ENCODE assay signal across 8 mouse cellular contexts in the genomic region with DNA sequence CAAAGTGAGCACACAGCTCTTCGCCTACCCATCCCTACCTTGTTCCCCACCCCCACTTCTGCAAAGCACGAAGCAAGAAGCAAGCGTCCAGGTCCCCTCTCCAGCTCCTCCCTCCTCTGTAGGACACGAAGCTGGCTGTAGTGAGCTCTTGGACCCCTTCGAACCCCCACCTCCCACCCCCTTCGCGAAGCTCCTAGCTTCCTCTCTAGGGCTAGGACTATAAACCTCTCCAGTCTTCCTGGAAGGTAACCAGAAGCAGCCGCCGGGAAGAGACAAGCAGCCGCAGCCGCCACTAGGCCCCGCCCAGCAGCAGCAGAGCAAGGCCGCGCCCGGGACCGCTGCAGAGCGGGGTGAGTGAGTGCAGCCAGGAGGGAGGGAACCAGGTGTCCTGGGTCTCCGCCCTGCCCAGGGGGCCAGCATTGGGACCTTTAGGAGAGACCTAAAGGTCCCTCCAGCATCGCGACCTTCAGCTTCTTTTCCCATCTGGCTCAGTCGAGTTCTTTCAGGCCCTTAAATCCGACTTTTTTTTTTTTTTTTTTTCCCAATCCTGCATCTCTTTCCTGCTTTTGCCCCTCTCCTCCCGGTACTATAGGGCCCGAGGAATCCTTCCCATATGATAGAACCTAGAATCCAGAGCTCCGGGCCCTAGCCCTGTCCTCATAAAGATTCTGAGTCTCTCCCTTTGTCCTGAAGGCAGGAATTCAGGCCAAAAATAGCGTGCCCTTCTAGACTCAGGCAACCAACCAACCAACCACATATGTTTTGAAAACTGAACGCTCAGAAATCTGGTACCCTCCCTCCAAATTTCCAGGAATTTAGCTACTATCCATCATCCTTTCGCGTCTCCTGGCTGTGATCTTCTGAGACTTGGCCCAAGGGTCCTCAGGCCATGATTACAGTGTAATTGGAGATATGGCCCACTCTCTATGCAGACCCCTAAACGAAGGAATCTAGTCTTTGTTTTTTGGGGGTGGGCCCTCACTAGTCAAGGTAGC. TPM values are rescaled to one million over a fixed set of nuclear protein-coding genes. Genes with fewer than 3 reads are reported as not detected.
A peak's percentile ranks its signal among the peaks of the same experiment; 100 is the strongest.
DNase-seq lines count a peak whose midpoint lies in the region; ATAC-seq lines count a peak whose summit lies in the region.

Myadm (plus strand) TSS at position 105 of the 995 bp plus-strand sequence.
Prkcg (plus strand) TSS at position 204 of the 995 bp plus-strand sequence.

- ATAC-seq in activated CD4-positive, CD25-positive, alpha-beta regulatory T cell, adult 4 months: peak; percentile 56
- ATAC-seq in megakaryocyte progenitor cell, adult 5-6 weeks (replicated peaks; ENCODE audit: poor library complexity): peak; percentile 63

- peak; percentile 85 to 89 for DNase-seq in cerebellum, postnatal 25 days
- peak; percentile 84 for DNase-seq in gastrocnemius, postnatal 14 days
- DNase-seq in induced T-regulatory cell, adult 2 months (ENCODE audit: low read depth): peak; percentile 78
- DNase-seq in left cerebral cortex, postnatal 25 days (ENCODE audit: low spot score in 2 of 2): peak; percentile 77 to 80
- peak; percentile 77 for DNase-seq in right cerebral cortex, postnatal 25 days
- DNase-seq in urinary bladder, postnatal 4 days (ENCODE audit: low spot score in 2 of 2): peak; percentile 78 to 85

- intact Hi-C loops in gastrocnemius, postnatal 14 days (cut with DNase I; ENCODE audit: low total_unique reads): no loop called here
- intact Hi-C loops in left cerebral cortex, postnatal 25 days (cut with DNase I): no loop called here

RNA-seq across cellular contexts. Expression of gene Myadm, which starts in this region (rescaled TPM):
- polyA plus RNA-seq in activated CD4-positive, CD25-positive, alpha-beta regulatory T cell, adult 4 months (2017; shearing (Covaris generic)): 10 to 100 TPM in 1 of 2 experiments, 1 to 10 TPM in 1; 4.1 to 10.4 TPM
- total RNA-seq in gastrocnemius, postnatal 14 days (2021): 10 to 100 TPM; 65.0 to 76.7 TPM
- 10 to 100 TPM; 68.0 to 83.2 TPM for total RNA-seq in left cerebral cortex, postnatal 25 days (2021)
- total RNA-seq in megakaryocyte progenitor cell, adult 5-6 weeks (2015): 12.8 and 13.8 TPM in 2 replicates
- 3.2 and 3.7 TPM in 2 replicates for total RNA-seq in megakaryocyte progenitor cell, adult 5-6 weeks (2017)

RNA-seq across cellular contexts. Expression of gene Prkcg, which starts in this region (rescaled TPM):
- polyA plus RNA-seq in activated CD4-positive, CD25-positive, alpha-beta regulatory T cell, adult 4 months (2017; shearing (Covaris generic)): not detected
- 1 to 10 TPM; 2.1 to 2.3 TPM for total RNA-seq in gastrocnemius, postnatal 14 days (2021)
- total RNA-seq in left cerebral cortex, postnatal 25 days (2021): 100 to 1,000 TPM; 265 to 294 TPM
- 0.10 and 0.32 TPM in 2 replicates for total RNA-seq in megakaryocyte progenitor cell, adult 5-6 weeks (2015)
- total RNA-seq in megakaryocyte progenitor cell, adult 5-6 weeks (2017): not detected in 2 replicates

Comparison
In these comparisons a context has a peak if more than half of its experiments do, and no peak if none do; other contexts are left out.
1. Peak in every context shown above with its lines: DNase-seq and ATAC-seq.
2. RNA of gene Myadm (total RNA-seq): 68.0 to 83.2 TPM in left cerebral cortex, postnatal 25 days and 65.0 to 76.7 TPM in gastrocnemius, postnatal 14 days; 3.2 to 13.8 TPM in megakaryocyte progenitor cell, adult 5-6 weeks; every median in the first group is over 4 times any median in the second.
3. RNA of gene Prkcg (total RNA-seq): 265 to 294 TPM in left cerebral cortex, postnatal 25 days; 2.1 to 2.3 TPM in gastrocnemius, postnatal 14 days and 0.10 to 0.32 TPM in megakaryocyte progenitor cell, adult 5-6 weeks; every median in the first group is over 10 times any median in the second.